Mouse (Mus musculus) heart, postnatal 0 days (tissue): Measurements from ENCODE around the gene Tk1. TPM values are rescaled to one million over a fixed set of nuclear protein-coding genes. Genes with fewer than 3 reads are reported as not detected.

Experiments
- ATAC-seq: fragments of 200-750 bp; cut with Nextera tagmentation; 2 replicates; pipeline ENCODE4 v1.8.0; 2017; ENCODE audit warnings: low read depth, moderate number of reproducible peaks, moderate library complexity; ENCODE audit not compliant: insufficient read depth
- DNase-seq: peaks from one replicate; pipeline ENCODE4 v3.0.0-alpha.2; 2016; ENCODE audit warnings: low spot score
- H3K27ac ChIP-seq: fragments of 300-500 bp; sonication (generic); 2 replicates; pipeline ENCODE4 v1.5.1; 2014; ENCODE audit warnings: low read depth, mild to moderate bottlenecking
- H3K27me3 ChIP-seq: fragments of 300-500 bp; sonication (generic); 2 replicates; pipeline ENCODE4 v1.6.1; 2014; ENCODE audit warnings: low read length, mixed read lengths; ENCODE audit not compliant: control insufficient read depth, insufficient read depth
- H3K36me3 ChIP-seq: fragments of 300-500 bp; sonication (generic); replicated peaks from 2 replicates; pipeline ENCODE4 v1.6.1; 2014; ENCODE audit warnings: low read length, mixed read lengths; ENCODE audit not compliant: control insufficient read depth, insufficient read depth
- H3K4me1 ChIP-seq: fragments of 300-500 bp; sonication (generic); 2 replicates; pipeline ENCODE4 v1.6.1; 2014; ENCODE audit warnings: antibody characterized with exemption; ENCODE audit not compliant: control insufficient read depth, insufficient read depth
- H3K4me2 ChIP-seq: fragments of 300-500 bp; sonication (generic); 2 replicates; pipeline ENCODE4 v1.6.1; 2014; ENCODE audit warnings: low read depth, mild to moderate bottlenecking, low read length, moderate library complexity
- H3K4me3 ChIP-seq: fragments of 300-500 bp; sonication (generic); 2 replicates; pipeline ENCODE4 v1.5.1; 2014; ENCODE audit warnings: low read depth, low read length
- H3K9ac ChIP-seq: fragments of 300-500 bp; sonication (generic); replicated peaks from 2 replicates; pipeline ENCODE4 v1.6.1; 2014; ENCODE audit warnings: low read depth, low read length, mixed read lengths
- H3K9me3 ChIP-seq: fragments of 300-500 bp; sonication (generic); replicated peaks from 2 replicates; pipeline ENCODE4 v1.6.1; 2016; ENCODE audit warnings: low read length; ENCODE audit not compliant: control insufficient read depth
- CTCF ChIP-seq: IDR thresholded peaks from 2 replicates; pipeline ENCODE4 v1.5.1; 2016; ENCODE audit warnings: antibody characterized with exemption, control low read depth, low read depth
- EP300 ChIP-seq: IDR thresholded peaks from 2 replicates; pipeline ENCODE4 v1.6.1; 2016; ENCODE audit warnings: antibody characterized with exemption, low read depth
- WGBS: fragments of 180-500 bp; shearing (Covaris S2); extraction: QIAGEN DNeasy Blood & Tissue Kit; methylation state at CpG from one replicate; pipeline ENCODE4 v1.1.7; 2014; 5-methylcytosine and 5-hydroxymethylcytosine counted together
- polyA plus RNA-seq: library from polyadenylated mRNA; unstranded; fragments of >200 nt; fragmentation: Nextera tagmentation; extraction: Ambion mirVana; gene quantifications from 2 replicates; pipeline ENCODE4 v1.2.1, GENCODE M21; 2015
- total RNA-seq: library from RNA; depleted of rRNA; stranded (reverse); fragments of >200 nt; gene quantifications from 2 replicates; pipeline ENCODE4 v1.2.3, GENCODE M21; 2014; ENCODE audit warnings: low replicate concordance

The Tk1 gene
- total and polyA plus RNA-seq, 2 experiments from 2014 or later: 41.4 to 103 TPM

GRCm38 (mm10) chr11:117778031-117778430 lies 47.9 kb downstream of the Tk1 start:
- DNase-seq: no peak
- no peaks in the 10 kb centered on the region for H3K9me3 ChIP-seq
- no peak for ATAC-seq
- H3K36me3 ChIP-seq: peaks cover 36% of the 10 kb centered on the region
- no peaks in the 10 kb centered on the region for H3K27me3 ChIP-seq
- H3K27ac ChIP-seq: peak overlapping the region; percentile 97; the same call in 1 of the 2 replicates
- no peak overlapping the region for H3K9ac ChIP-seq
- no peak overlapping the region for H3K4me3 ChIP-seq
- peaks cover 30% of the 10 kb centered on the region for H3K4me1 ChIP-seq
- 89% methylated on average over 11 of the region's 11 CpGs for WGBS
- TF ChIP-seq CTCF (no peak), EP300 (no peak)
- no peak overlapping the region for H3K4me2 ChIP-seq

GRCm38 (mm10) chr11:117777111-117777510 lies 48.8 kb downstream of the Tk1 start:
- H3K4me1 ChIP-seq: peaks cover 30% of the 10 kb centered on the region
- H3K27me3 ChIP-seq: no peaks in the 10 kb centered on the region
- peak overlapping the region; percentile 36; the same call in 1 of the 2 replicates for H3K27ac ChIP-seq
- TF ChIP-seq CTCF (no peak), EP300 (no peak)
- 90% methylated on average over 5 of the region's 5 CpGs for WGBS
- no peak overlapping the region for H3K9ac ChIP-seq
- no peak overlapping the region for H3K4me2 ChIP-seq
- DNase-seq (no peak), ATAC-seq (no peak)
- H3K9me3 ChIP-seq: no peaks in the 10 kb centered on the region
- peaks cover 40% of the 10 kb centered on the region for H3K36me3 ChIP-seq
- no peak overlapping the region for H3K4me3 ChIP-seq

- Histone ChIP-seq H3K27me3 (no peaks in the 10 kb centered on the region), H3K9me3 (no peaks in the 10 kb centered on the region), H3K9ac (no peak overlapping the region), H3K36me3 (peaks cover 46% of the 10 kb centered on the region), H3K4me2 (no peak overlapping the region), H3K4me3 (no peak overlapping the region), H3K4me1 (peaks cover 21% of the 10 kb centered on the region), H3K27ac (no peak overlapping the region)
- DNase-seq (no peak), ATAC-seq (no peak)
- no peak for TF ChIP-seq CTCF
- 91% methylated on average over 14 of the region's 14 CpGs for WGBS
These were observed 49.7 kb downstream of the Tk1 start for GRCm38 (mm10) chr11:117776085-117776792.

- H3K9ac ChIP-seq: no peak overlapping the region
- peaks cover 18% of the 10 kb centered on the region for H3K4me1 ChIP-seq
- no peak for TF ChIP-seq CTCF
- TF ChIP-seq EP300: no peak
- WGBS: 93% methylated on average over 11 of the region's 13 CpGs
- H3K9me3 ChIP-seq: no peaks in the 10 kb centered on the region
- ATAC-seq (no peak), DNase-seq (no peak)
- H3K4me2 ChIP-seq: no peak overlapping the region
- H3K4me3 ChIP-seq: no peak overlapping the region
- no peaks in the 10 kb centered on the region for H3K27me3 ChIP-seq
- no peak overlapping the region for H3K27ac ChIP-seq
- peaks cover 47% of the 10 kb centered on the region for H3K36me3 ChIP-seq
These were observed 50.4 kb downstream of the Tk1 start for GRCm38 (mm10) chr11:117775540-117775939.

- no peak overlapping the region for H3K27ac ChIP-seq
- H3K36me3 ChIP-seq: peaks cover 47% of the 10 kb centered on the region
- no peak overlapping the region for H3K4me3 ChIP-seq
- 88% methylated on average over 10 of the region's 10 CpGs for WGBS
- ATAC-seq: no peak
- H3K4me1 ChIP-seq: peaks cover 14% of the 10 kb centered on the region
- H3K27me3 ChIP-seq: no peaks in the 10 kb centered on the region
- H3K4me2 ChIP-seq: no peak overlapping the region
- no peaks in the 10 kb centered on the region for H3K9me3 ChIP-seq
- DNase-seq: no peak
- H3K9ac ChIP-seq: no peak overlapping the region
- TF ChIP-seq EP300 (no peak), CTCF (no peak)
These were observed 51.0 kb downstream of the Tk1 start for GRCm38 (mm10) chr11:117774925-117775324.

GRCm38 (mm10) chr11:117772352-117772751 lies 53.5 kb downstream of the Tk1 start:
- 90% methylated on average over 7 of the region's 7 CpGs for WGBS
- no peak overlapping the region for H3K27ac ChIP-seq
- no peak for ATAC-seq
- no peak for DNase-seq
- no peak overlapping the region for H3K4me2 ChIP-seq
- no peaks in the 10 kb centered on the region for H3K27me3 ChIP-seq
- H3K36me3 ChIP-seq: peaks cover 50% of the 10 kb centered on the region
- no peak overlapping the region for H3K9ac ChIP-seq
- H3K9me3 ChIP-seq: no peaks in the 10 kb centered on the region
- TF ChIP-seq CTCF: no peak
- TF ChIP-seq EP300: no peak
- no peaks in the 10 kb centered on the region for H3K4me1 ChIP-seq
- no peak overlapping the region for H3K4me3 ChIP-seq
